Mouse (Mus musculus): ENCODE results near the gene Tomt. TPM values are rescaled to one million over a fixed set of nuclear protein-coding genes. Genes with fewer than 3 reads are reported as not detected.

Tomt gene
- total and polyA plus RNA-seq, 3 experiments, result 0.07 to 1.3 (median 1.1) TPM

GRCm38 (mm10) chr7:101936996-101937395 lies 30.8 kb upstream of the Tomt start:
- Histone ChIP-seq H3K79me2 (replicated peaks; ENCODE audit: control insufficient read depth, extremely low read depth, insufficient read depth, poor library complexity, severe bottlenecking) (peaks cover 34% of the 10 kb centered on the region), H3K4me1 (ENCODE audit: control insufficient read depth in 1 of 2, insufficient read depth in 2 of 2) (peaks cover 5 to 25% of the 10 kb centered on the region in 2 experiments), H3K36me3 (replicated peaks in 1 of 2; ENCODE audit: control insufficient read depth in 1 of 2, insufficient read depth in 1 of 2, low read length in 1 of 2) (peaks cover 0 to 31% of the 10 kb centered on the region in 2 experiments), H3K9ac (ENCODE audit: insufficient read depth, low read depth) (no peak overlapping the region), H3K4me3 (replicated peaks in 1 of 3; ENCODE audit: low read depth in 2 of 3, low read length in 2 of 3, poor library complexity in 1 of 3) (no peak overlapping the region), H3K27ac (ENCODE audit: insufficient read depth, low read depth) (no peak overlapping the region), H3K9me3 (replicated peaks; ENCODE audit: low read length) (no peaks in the 10 kb centered on the region), H3K27me3 (replicated peaks) (no peaks in the 10 kb centered on the region), H3K4me2 (ENCODE audit: insufficient read depth, low read depth, poor library complexity, severe bottlenecking) (no peak overlapping the region)
- dilution Hi-C loops (cut with MboI; ENCODE audit: extremely low pct_ligation_motif_present, extremely low pct_unique_long_range_greater_than_20kb, low sequenced_read_pairs), result no loop called here
- in situ Hi-C loops (cut with MboI; ENCODE audit: low pct_ligation_motif_present, low pct_unique_long_range_greater_than_20kb, low sequenced_read_pairs), result no loop called here
- no peak for DNase-seq (ENCODE audit: extremely low read depth)
- no peak for TF ChIP-seq SMC3 (IDR thresholded peaks at IDR 0.05; ENCODE audit: low read depth, low read length)
- no peak for TF ChIP-seq CHD1 (IDR thresholded peaks at IDR 0.05; ENCODE audit: low read depth, low read length)
- TF ChIP-seq USF1 (IDR thresholded peaks at IDR 0.05; ENCODE audit: low read depth, low read length), result no peak
- TF ChIP-seq RAD21 (IDR thresholded peaks at IDR 0.05; ENCODE audit: low read depth, low read length), result no peak
- no peak for TF ChIP-seq MAX (IDR thresholded peaks at IDR 0.05; ENCODE audit: low read length)
- no peak for TF ChIP-seq SIN3A (IDR thresholded peaks at IDR 0.05; ENCODE audit: low read length)
- no peak for TF ChIP-seq NELFE (IDR thresholded peaks at IDR 0.05; ENCODE audit: low read depth, low read length)
- TF ChIP-seq ELF1 (IDR thresholded peaks at IDR 0.05; ENCODE audit: low read depth, low read length), result no peak
- TF ChIP-seq ZKSCAN1 (IDR thresholded peaks at IDR 0.05; ENCODE audit: borderline replicate concordance, low read depth, low read length), result no peak
- TF ChIP-seq PAX5 (IDR thresholded peaks at IDR 0.05; ENCODE audit: low read length), result no peak
- no peak for TF ChIP-seq USF2 (conservative IDR thresholded peaks at IDR 0.05; ENCODE audit: low read depth, low read length)
- no peak for TF ChIP-seq TBP (conservative IDR thresholded peaks at IDR 0.05; ENCODE audit: low read depth, low read length)
- TF ChIP-seq TCF12 (IDR thresholded peaks at IDR 0.05; ENCODE audit: low read depth, low read length), result no peak
- TF ChIP-seq JUN (IDR thresholded peaks at IDR 0.05; ENCODE audit: insufficient read depth, low read depth, low read length), result no peak
- TF ChIP-seq IRF4 (IDR thresholded peaks at IDR 0.05; ENCODE audit: low read depth, low read length), result no peak
- no peak for TF ChIP-seq POLR2AphosphoS2 (IDR thresholded peaks at IDR 0.05; ENCODE audit: low read depth, low read length)

DNA sequence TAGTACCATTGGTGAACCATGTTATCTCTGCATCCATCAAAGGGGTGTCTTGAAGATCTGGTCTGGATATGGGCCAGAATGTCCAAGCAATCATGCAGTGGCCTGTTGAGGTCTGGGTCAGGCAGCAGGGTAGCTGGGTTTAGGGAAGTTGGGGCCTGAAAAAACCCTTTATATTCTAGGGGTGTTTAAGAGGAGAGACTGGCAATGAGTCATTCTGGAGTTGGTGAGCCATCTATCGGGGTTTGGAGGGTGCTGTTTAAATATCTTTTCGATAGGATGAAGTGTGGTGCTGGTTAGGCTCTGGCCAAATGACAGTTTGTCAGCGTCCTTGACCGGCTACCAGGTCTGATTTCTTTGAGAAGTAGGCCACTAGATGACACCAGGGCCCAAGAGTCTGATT lies 29.8 kb upstream of the Tomt start:
- no peak for DNase-seq (ENCODE audit: extremely low read depth)
- dilution Hi-C loops (cut with MboI; ENCODE audit: extremely low pct_ligation_motif_present, extremely low pct_unique_long_range_greater_than_20kb, low sequenced_read_pairs), result no loop called here
- Histone ChIP-seq H3K36me3 (replicated peaks in 1 of 2; ENCODE audit: control insufficient read depth in 1 of 2, insufficient read depth in 1 of 2, low read length in 1 of 2) (peaks cover 0 to 35% of the 10 kb centered on the region in 2 experiments), H3K27me3 (replicated peaks) (no peaks in the 10 kb centered on the region), H3K9me3 (replicated peaks; ENCODE audit: low read length) (no peaks in the 10 kb centered on the region), H3K4me2 (ENCODE audit: insufficient read depth, low read depth, poor library complexity, severe bottlenecking) (no peak overlapping the region), H3K79me2 (replicated peaks; ENCODE audit: control insufficient read depth, extremely low read depth, insufficient read depth, poor library complexity, severe bottlenecking) (peaks cover 30% of the 10 kb centered on the region), H3K27ac (ENCODE audit: insufficient read depth, low read depth) (no peak overlapping the region), H3K9ac (ENCODE audit: insufficient read depth, low read depth) (no peak overlapping the region), H3K4me3 (replicated peaks in 1 of 3; ENCODE audit: low read depth in 2 of 3, low read length in 2 of 3, poor library complexity in 1 of 3) (no peak overlapping the region), H3K4me1 (ENCODE audit: control insufficient read depth in 1 of 2, insufficient read depth in 2 of 2) (peaks cover 5 to 29% of the 10 kb centered on the region in 2 experiments)
- in situ Hi-C loops (cut with MboI; ENCODE audit: low pct_ligation_motif_present, low pct_unique_long_range_greater_than_20kb, low sequenced_read_pairs), result no loop called here
- TF ChIP-seq UBTF (IDR thresholded peaks at IDR 0.05; ENCODE audit: low read depth, low read length) (no peak), ELF1 (IDR thresholded peaks at IDR 0.05; ENCODE audit: low read depth, low read length) (no peak), ZKSCAN1 (IDR thresholded peaks at IDR 0.05; ENCODE audit: borderline replicate concordance, low read depth, low read length) (no peak), ZMIZ1 (IDR thresholded peaks at IDR 0.05; ENCODE audit: low read depth, low read length) (no peak), CHD1 (IDR thresholded peaks at IDR 0.05; ENCODE audit: low read depth, low read length) (no peak), POLR2A (IDR thresholded peaks at IDR 0.05; ENCODE audit: low read depth, low read length) (no peak), JUN (IDR thresholded peaks at IDR 0.05; ENCODE audit: insufficient read depth, low read depth, low read length) (no peak), KAT2A (IDR thresholded peaks at IDR 0.05; ENCODE audit: insufficient replicate concordance, low read length) (no peak), SMC3 (IDR thresholded peaks at IDR 0.05; ENCODE audit: low read depth, low read length) (no peak), IRF4 (IDR thresholded peaks at IDR 0.05; ENCODE audit: low read depth, low read length) (no peak)

Data from CH12.LX (cell line).